18 mouse cellular contexts compared by ENCODE assay signal in the genomic region with DNA sequence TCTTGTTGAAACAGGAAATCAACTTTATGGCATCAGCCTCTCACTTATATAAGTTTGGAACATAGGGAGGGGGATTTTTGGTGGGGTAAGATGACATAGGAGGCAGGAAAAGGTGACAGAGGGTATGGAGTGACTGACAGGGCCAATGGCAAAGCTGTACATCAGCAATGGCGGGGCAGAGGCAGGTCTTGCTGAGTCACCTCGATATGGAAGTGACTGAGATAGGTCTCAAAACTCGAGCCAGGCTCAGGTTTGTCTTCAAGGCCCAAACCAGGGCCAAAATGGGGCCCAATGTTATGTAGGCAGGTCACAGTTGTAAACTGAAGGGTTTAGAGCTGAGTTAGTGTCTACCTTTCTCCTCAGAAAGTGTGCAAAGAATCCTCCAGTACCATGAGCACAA. TPM values are rescaled to one million over a fixed set of nuclear protein-coding genes. Genes with fewer than 3 reads are reported as not detected.
"Had no signal": no experiment of that assay in that cellular context is flagged by ENCODE, and none has a peak within 500 bp of the region (broad histone marks: within the 10 kb centered on the region; RNA-seq: fewer than 3 reads in every experiment).

No protein-coding gene starts in this region.

- H3K27ac ChIP-seq: neural tube, embryonic 13.5 days; neural tube, embryonic 15.5 days; stomach, embryonic 15.5 days; stomach, postnatal 0 days had no signal

- H3K9me3 ChIP-seq: neural tube, embryonic 13.5 days; neural tube, embryonic 15.5 days; stomach, embryonic 15.5 days had no signal

- DNase-seq: retina, postnatal 1 day; right cerebral cortex, adult 18-20 months; right cerebral cortex, postnatal 14 days; right cerebral cortex, postnatal 25 days; right cerebral cortex, postnatal 4 days; spleen, adult 18-20 months; thymus, adult 18-20 months; thymus, adult 2 months; thymus, postnatal 14 days; thymus, postnatal 25 days; thymus, postnatal 36 days; thymus, postnatal 4 days had no signal

- H3K4me3 ChIP-seq: neural tube, embryonic 13.5 days; neural tube, embryonic 15.5 days; stomach, embryonic 15.5 days had no signal

- H3K9ac ChIP-seq: neural tube, embryonic 13.5 days; neural tube, embryonic 15.5 days; stomach, embryonic 15.5 days had no signal

- H3K27me3 ChIP-seq: neural tube, embryonic 13.5 days; neural tube, embryonic 15.5 days; stomach, embryonic 15.5 days had no signal

- H3K36me3 ChIP-seq: neural tube, embryonic 13.5 days; neural tube, embryonic 15.5 days; stomach, embryonic 15.5 days had no signal

- H3K4me1 ChIP-seq: neural tube, embryonic 13.5 days; neural tube, embryonic 15.5 days; stomach, embryonic 15.5 days had no signal

RNA-seq across cellular contexts. Expression of a gene that starts 21.7 kb away (rescaled TPM):
- total RNA-seq: neutrophil, adult 5-6 weeks had no signal
- polyA plus RNA-seq: spleen, adult 2 months had no signal
